Mouse (Mus musculus) adipocyte (in vitro differentiated cells): ENCODE results near the gene R3hdm1.
A peak's percentile ranks its signal among the peaks of the same experiment; 100 is the strongest.
"Not testable (repeated sequence)": the region's sequence is repeated elsewhere in the genome, so short reads cannot be mapped to it uniquely, and the experiment has no call there.

ENCODE experiments used
- DNase-seq: peaks from one replicate; pipeline ENCODE4 v3.0.0-alpha.2; 2016; ENCODE audit warnings: low spot score

R3hdm1 gene

DNA sequence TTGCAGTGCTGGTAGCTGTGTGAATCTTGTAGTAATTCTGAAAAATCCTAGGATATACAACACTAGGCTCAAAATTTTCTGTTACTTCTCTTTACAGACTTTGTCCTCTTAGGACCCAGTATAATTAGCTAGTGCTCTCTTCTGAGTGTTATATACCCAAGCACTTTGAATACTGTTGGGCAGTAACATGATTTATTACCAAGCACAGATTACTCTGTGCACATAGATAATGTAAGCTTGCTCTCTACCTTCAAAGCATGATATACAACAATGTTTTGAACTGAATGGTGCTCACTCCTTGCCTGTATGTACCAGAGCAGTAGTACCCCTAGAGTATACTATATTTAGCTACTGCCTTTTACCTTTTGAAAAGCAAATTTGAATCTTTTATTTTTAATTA is 33.1 kb downstream of the R3hdm1 start:
- not testable (repeated sequence) for DNase-seq

DNA sequence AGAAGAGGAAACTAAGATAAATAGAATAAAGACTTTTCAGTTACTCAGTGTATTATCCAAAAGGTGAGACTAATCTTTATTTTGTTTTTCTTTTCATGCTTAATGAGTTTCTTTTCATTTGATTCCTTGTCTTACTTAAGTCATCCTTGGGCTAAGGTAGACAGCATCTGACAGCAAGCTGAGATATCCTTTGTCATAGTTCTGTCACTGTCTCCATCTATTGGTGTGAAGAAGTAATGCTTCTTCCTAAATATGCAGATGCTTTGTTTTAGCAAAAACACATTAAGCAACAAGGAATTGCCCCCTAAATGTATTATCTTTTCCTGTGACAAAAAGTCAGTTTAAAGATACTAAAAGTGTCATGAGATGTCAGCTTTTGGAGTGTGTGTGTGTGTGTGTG is 37.9 kb downstream of the R3hdm1 start:
- DNase-seq = peak; percentile 42

DNA sequence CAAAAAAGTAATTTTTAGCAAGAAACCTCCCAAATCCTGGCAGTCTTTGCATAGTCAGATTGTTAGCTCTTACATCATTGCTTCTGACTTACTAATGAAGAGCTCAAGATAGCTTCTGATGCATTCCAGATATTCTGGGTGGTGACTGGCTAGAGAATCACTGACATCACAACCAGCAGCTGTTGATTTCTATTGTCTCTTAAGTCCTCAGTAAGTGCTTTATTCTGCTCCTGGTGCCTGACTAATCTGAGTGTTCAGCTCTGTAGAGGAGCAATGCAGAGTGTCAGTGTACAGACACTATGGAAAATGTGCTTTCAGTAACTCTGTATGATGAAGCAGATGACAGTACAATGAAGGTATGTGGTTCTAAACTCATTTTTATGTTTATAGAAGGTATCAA is 38.6 kb downstream of the R3hdm1 start:
- DNase-seq = no peak

DNA sequence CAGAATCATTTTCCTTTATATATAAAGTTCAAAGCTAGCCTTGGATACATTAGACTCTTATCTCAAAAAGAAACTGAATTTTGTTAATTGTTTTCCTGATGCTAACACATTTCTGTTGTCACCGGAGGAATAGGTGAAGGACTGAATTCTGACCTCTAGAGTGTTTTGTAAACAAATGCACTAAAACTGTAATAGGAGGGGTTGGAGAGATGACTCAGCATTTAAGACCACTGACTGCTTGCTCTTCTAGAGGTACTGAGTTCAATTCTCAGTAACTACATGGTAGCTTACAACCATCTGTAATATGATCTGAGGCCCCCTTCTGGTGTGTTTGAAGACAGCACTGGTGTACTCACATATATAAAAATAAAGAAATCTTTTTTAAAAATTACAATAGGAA is 63.9 kb downstream of the R3hdm1 start:
- no peak for DNase-seq

GRCm38 (mm10) chr1:128170104-128170503 is 67.0 kb downstream of the R3hdm1 start:
- no peak for DNase-seq

DNA sequence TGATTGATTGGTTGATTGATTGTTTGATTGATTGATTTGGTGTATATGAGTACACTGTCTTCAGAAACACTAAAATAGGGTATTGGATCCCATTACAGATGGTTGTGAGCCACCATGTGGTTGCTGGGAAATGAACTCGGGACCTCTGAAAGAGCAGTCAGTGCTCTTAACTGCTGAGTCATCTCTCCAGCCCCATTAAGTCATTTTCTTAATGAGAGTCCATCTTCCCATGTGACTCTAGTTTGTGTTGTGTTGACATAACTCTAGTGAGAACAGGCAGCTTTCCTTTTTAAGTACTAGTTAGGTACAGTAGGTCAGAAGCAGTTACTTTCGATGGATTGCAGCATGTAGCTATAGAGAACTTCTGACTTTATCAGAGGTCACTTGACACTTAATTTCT is 88.3 kb downstream of the R3hdm1 start:
- peak; percentile 6 for DNase-seq

DNA sequence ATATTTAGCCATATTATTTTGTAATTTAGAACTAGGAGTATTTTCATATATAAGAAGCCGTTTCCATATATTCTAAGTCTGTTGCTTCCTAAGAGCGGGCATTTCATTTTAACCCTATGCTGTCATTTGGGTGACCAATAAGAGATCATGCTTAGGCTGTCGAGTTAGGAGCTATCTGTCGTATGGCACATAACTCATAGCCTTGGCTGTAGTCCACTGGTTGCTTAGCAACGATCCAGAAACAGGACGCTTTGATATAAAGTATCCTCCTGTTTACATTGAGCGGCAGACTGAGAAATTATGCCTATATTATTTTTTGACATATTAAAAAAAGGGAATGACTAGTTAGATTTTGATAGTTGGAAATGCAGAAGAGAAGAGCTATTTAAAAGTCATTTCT is 89.3 kb downstream of the R3hdm1 start:
- DNase-seq = no peak

GRCm38 (mm10) chr1:128194011-128194410 is 90.9 kb downstream of the R3hdm1 start:
- DNase-seq = no peak

DNA sequence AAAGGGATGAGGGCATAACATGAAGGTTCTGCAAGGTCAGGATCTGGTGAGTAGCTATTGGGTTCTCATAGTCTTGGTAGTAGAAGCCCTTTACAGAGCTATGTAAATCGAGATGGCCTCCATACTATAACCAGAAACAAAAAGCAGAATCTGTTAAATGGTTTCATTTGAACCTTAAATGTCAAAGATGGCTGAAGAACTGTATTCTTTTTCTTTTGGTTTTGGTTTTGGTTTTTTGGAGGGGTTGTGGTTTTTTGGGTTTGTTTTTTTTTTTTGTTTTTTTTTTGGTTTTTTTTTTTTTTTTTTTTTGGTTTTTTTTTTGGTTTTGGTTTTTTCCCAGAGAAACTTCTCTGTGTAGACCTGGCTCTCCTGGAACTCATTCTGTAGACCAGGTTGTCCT is 94.3 kb downstream of the R3hdm1 start:
- DNase-seq = no peak

DNA sequence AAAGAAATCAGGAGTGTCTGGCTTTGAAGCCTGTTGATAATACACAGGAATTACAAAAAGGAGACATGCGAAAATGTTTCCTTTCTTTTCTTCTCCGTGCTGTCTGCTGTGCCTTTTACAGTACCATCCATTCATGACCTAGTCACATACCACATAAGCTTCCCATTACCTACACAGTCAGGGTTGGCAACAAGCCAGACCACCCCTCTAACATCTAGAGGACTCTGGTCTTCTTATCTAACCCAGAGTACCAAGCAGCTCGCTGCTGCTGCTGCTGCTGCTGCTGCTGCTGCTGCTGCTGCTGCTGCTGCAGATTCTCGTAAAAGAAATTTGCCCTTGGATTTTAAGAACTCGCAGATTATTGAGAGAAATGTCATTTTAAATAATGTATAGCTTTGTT is 110.2 kb downstream of the R3hdm1 start:
- DNase-seq = no peak

DNA sequence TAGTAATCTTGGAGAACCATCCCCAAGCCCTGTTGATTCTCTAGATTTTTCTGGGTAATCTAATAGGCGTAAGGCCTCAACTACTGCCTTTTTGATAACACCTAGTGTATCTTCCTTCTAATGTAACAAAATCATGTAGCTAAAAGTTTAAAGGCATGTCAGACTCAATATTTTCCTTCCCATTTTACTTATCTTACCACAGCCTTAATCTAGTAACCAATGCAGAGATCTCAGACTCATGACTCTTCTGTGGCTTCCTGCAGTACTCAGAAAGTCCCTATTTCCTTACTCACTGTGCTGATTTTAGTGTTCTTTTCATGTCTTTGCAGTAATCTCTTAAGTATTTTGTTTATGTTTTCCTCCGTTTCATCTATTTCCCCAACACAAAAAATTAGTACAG is 118.8 kb downstream of the R3hdm1 start:
- DNase-seq = no peak

- DNase-seq = peak; percentile 17
Measured at GRCm38 (mm10) chr1:128223304-128223703, 120.2 kb downstream of the R3hdm1 start.

GRCm38 (mm10) chr1:128235181-128235580 is 132.1 kb downstream of the R3hdm1 start:
- no peak for DNase-seq

- no peak for DNase-seq
Measured at GRCm38 (mm10) chr1:128243627-128243995, 140.5 kb downstream of the R3hdm1 start, which contains the start of gene Ubxn4. TSS of gene Ubxn4 (plus strand) at chr1:128243964.

- DNase-seq = peak; percentile 92
Measured at GRCm38 (mm10) chr1:128243996-128244726, 141.1 kb downstream of the R3hdm1 start.

- DNase-seq = peak; percentile 53
Measured at GRCm38 (mm10) chr1:128244727-128245355, 141.7 kb downstream of the R3hdm1 start.

GRCm38 (mm10) chr1:128267061-128267460 is 164.0 kb downstream of the R3hdm1 start:
- not testable (repeated sequence) for DNase-seq

GRCm38 (mm10) chr1:128270731-128271130 is 167.6 kb downstream of the R3hdm1 start:
- DNase-seq = no peak

DNA sequence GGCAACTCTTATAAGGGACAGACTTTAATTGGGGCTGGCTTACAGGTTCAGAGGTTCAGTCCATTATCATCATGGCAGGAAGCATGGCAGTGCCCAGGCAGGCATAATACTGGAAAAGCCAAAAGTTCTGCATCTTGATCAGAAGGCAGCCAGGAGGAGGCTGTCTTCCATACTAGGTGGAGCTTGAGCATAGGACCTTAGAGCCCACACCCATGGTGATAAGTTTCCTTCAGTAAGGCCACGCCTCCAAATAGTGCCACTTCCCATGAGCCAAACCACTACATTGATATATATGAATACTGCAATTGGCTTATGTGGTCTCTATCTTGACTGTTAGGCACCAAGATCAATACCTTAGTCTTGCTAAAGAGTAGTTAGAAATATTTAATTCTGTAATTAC is 172.8 kb downstream of the R3hdm1 start:
- DNase-seq = no peak

- DNase-seq = no peak
Measured at GRCm38 (mm10) chr1:128278563-128278962, 175.5 kb downstream of the R3hdm1 start.

- DNase-seq = no peak
Measured at GRCm38 (mm10) chr1:128281753-128282152, 178.7 kb downstream of the R3hdm1 start.

GRCm38 (mm10) chr1:128282924-128283323 is 179.8 kb downstream of the R3hdm1 start:
- DNase-seq = no peak

DNA sequence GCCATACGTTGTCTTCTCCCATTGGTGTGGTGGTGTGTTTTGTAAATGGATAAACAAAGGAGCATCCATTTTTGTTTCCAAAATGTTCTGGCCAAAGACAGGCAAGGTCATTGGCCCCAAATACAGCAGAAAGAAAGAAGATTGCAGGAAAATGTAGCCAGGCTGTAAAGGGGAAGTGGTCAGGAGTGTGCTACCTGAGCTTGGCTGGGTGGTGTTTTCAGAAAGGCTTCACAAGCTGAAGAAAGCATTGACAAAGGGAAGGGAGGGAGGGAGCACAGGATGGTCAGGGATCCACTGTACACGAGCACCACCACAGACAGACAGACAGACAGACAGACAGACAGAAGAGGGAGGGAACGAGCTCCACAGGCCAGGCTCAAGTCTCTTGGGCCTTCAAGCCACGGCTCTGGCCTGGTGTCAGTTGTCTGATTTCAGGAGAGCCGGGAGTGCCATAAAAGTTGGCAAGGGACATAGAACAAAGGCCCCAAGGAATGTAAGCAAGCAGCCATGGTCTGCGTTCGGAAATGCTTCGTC is 181.1 kb downstream of the R3hdm1 start:
- no peak for DNase-seq

DNA sequence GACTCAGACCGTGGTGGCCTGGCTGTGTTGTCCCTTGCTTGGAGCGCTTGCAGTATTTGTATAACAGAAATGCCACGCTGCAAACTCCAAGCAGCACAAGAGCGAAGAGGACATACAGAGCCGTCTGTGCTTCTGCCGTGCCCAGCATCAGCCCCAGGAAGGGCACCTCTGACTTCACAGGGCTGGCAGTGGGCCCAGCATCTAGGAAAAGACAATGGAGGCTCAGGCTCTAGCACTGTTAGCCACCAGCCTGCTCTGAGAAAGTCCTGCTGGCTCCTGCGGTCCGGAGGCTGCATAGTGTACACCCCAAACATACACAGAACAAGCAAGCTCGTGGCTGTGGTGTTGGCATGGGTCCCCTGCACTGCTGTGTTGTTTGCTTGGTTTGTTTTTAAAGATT is 182.0 kb downstream of the R3hdm1 start:
- DNase-seq = no peak
